ENCODE assay signal across 8 mouse cellular contexts in the genomic region with DNA sequence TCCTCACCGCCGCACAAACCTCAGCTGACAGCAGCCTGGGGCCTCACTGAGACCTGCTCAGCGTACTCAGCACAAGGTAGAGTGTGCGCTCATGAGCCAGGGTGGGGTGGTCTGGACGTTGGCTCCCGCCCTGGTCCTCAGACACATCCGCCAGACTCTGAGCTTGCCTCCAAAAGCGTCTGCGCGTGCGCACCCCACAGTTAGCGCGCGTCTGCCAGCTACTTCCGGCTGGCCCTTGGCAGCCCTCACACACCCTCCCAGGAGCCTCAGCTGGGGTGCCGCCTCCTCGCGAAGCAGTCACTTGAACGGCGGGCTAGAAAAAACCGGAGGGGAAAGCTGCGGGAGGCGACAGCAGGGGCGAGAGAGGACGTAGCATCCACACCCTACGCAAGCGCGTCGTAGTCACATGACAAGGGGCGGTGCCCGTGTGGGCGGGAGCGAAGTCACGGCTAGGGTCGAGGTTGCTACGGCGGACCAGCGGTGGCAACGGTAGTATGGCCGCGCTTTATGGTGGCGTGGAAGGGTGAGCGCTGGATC. TPM values are rescaled to one million over a fixed set of nuclear protein-coding genes. Genes with fewer than 3 reads are reported as not detected.
A peak's percentile ranks its signal among the peaks of the same experiment; 100 is the strongest.
DNase-seq lines count a peak whose midpoint lies in the region; ATAC-seq and TF ChIP-seq lines count a peak whose summit lies in the region.

Nagk (plus strand) TSS at position 223 of the 537 bp plus-strand sequence.

- CTCF ChIA-PET in Patski (lab: Charles Lee), result interaction anchor here (1.1 to 1.4 kb wide), 2 partner anchors 16 to 119 kb away, joined by 3 to 4 read pairs; no protein-coding TSS in a partner anchor

- H3K4me1 ChIP-seq in hindbrain, embryonic 14.5 days (replicated peaks; ENCODE audit: control insufficient read depth, insufficient read depth, low read length), result peaks cover 15% of the 10 kb centered on the region

- under 1% methylated on average over 43 of the region's 43 CpGs for WGBS in hindbrain, embryonic 14.5 days

- H3K4me2 ChIP-seq in hindbrain, embryonic 14.5 days (replicated peaks), result peak within 1 kb of the TSS; percentile 82

- no peaks in the 10 kb centered on the region for H3K9me3 ChIP-seq in hindbrain, embryonic 14.5 days (ENCODE audit: control insufficient read depth, low read length)

- in situ Hi-C loops in Patski (cut with MboI; ENCODE audit: low pct_unique_long_range_greater_than_20kb), result no loop called here

- peak; percentile 85 for ATAC-seq in Patski
- peak; percentile 96 for ATAC-seq in hindbrain, embryonic 14.5 days (ENCODE audit: low FRiP score)

- peak within 1 kb of the TSS; percentile 80 for H3K4me3 ChIP-seq in hindbrain, embryonic 14.5 days (replicated peaks; ENCODE audit: low read length)

- POLR2A ChIA-PET in Patski (lab: Charles Lee), result interaction anchor here (1.4 kb wide), 1 partner anchor 21 kb away, joined by 3 read pairs; no protein-coding TSS in a partner anchor

- peaks cover 17% of the 10 kb centered on the region for H3K36me3 ChIP-seq in hindbrain, embryonic 14.5 days (replicated peaks; ENCODE audit: control insufficient read depth, insufficient read depth)

- no peak for TF ChIP-seq CTCF in Patski (IDR thresholded peaks at IDR 0.05)

- no peaks in the 10 kb centered on the region for H3K27me3 ChIP-seq in Patski
- H3K27me3 ChIP-seq in hindbrain, embryonic 14.5 days (ENCODE audit: control insufficient read depth, insufficient read depth, low read length), result no peaks in the 10 kb centered on the region

- H3K27ac ChIP-seq in hindbrain, embryonic 14.5 days, result peak within 1 kb of the TSS; percentile 97

- H3K9ac ChIP-seq in hindbrain, embryonic 14.5 days, result peak within 1 kb of the TSS; percentile 92

- DNase-seq in Patski (ENCODE audit: low read depth, low spot score), result peak; percentile 72
- DNase-seq in cerebellum, postnatal 14 days, result peak; percentile 94
- DNase-seq in frontal cortex, postnatal 25 days (ENCODE audit: low spot score in 2 of 2), result peak; percentile 81 to 87
- peak; percentile 94 for DNase-seq in hindbrain, embryonic 14.5 days (ENCODE audit: low spot score)
- DNase-seq in layer of hippocampus, postnatal 36 days, result peak; percentile 88 to 91
- DNase-seq in lung, postnatal 36 days, result peak; percentile 95
- DNase-seq in retina, postnatal 1 day, result peak; percentile 97
- peak; percentile 88 to 96 for DNase-seq in urinary bladder, adult 18-20 months (ENCODE audit: low spot score in 2 of 2)

RNA-seq across cellular contexts. Expression of gene Nagk, which starts in this region (rescaled TPM):
- 118 TPM for polyA plus RNA-seq in Patski (2021)
- polyA plus RNA-seq in hindbrain, embryonic 14.5 days (2014; fragmentation: Nextera tagmentation; extraction: Ambion mirVana), result 89.7 and 98.1 TPM in 2 replicates
- total RNA-seq in layer of hippocampus, postnatal 36 days (2021), result 10 to 100 TPM; 40.7 to 42.2 TPM

Comparison
In these comparisons a context has a peak if more than half of its experiments do, and no peak if none do; other contexts are left out.
1. Peak in every context shown above with its lines: DNase-seq, ATAC-seq, H3K4me3 ChIP-seq and H3K27ac ChIP-seq.